Mouse (Mus musculus) stomach, embryonic 15.5 days (tissue): ENCODE measurements around the gene Ren1. TPM values are rescaled to one million over a fixed set of nuclear protein-coding genes. Genes with fewer than 3 reads are reported as not detected.
A peak's percentile ranks its signal among the peaks of the same experiment; 100 is the strongest.

Experiments used
- ATAC-seq: fragments of 200-750 bp; cut with Nextera tagmentation; 2 replicates; pipeline ENCODE4 v1.8.0; 2017; ENCODE audit warnings: low read depth, moderate number of reproducible peaks, moderate TSS enrichment; ENCODE audit not compliant: insufficient read depth, low FRiP score
- H3K27ac ChIP-seq: fragments of 300-500 bp; sonication (generic); 2 replicates; pipeline ENCODE4 v1.5.1; 2015; ENCODE audit warnings: mild to moderate bottlenecking, inconsistent platforms
- H3K27me3 ChIP-seq: fragments of 300-500 bp; sonication (generic); replicated peaks from 2 replicates; pipeline ENCODE4 v1.6.1; 2015; ENCODE audit warnings: inconsistent platforms
- H3K36me3 ChIP-seq: fragments of 300-500 bp; sonication (generic); 2 replicates; pipeline ENCODE4 v1.6.1; 2015; ENCODE audit warnings: inconsistent platforms
- H3K4me1 ChIP-seq: fragments of 300-500 bp; sonication (generic); 2 replicates; pipeline ENCODE4 v1.6.1; 2015; ENCODE audit warnings: inconsistent platforms
- H3K4me2 ChIP-seq: fragments of 300-500 bp; sonication (generic); 2 replicates; pipeline ENCODE4 v1.6.1; 2015; ENCODE audit warnings: mild to moderate bottlenecking, inconsistent platforms
- H3K4me3 ChIP-seq: fragments of 300-500 bp; sonication (generic); replicated peaks from 2 replicates; pipeline ENCODE4 v1.5.1; 2015; ENCODE audit warnings: inconsistent platforms
- H3K9ac ChIP-seq: fragments of 300-500 bp; sonication (generic); 2 replicates; pipeline ENCODE4 v1.6.1; 2015; ENCODE audit warnings: inconsistent platforms
- H3K9me3 ChIP-seq: fragments of 300-500 bp; sonication (generic); 2 replicates; pipeline ENCODE4 v1.6.1; 2016; ENCODE audit warnings: inconsistent platforms
- WGBS: fragments of 180-500 bp; shearing (Covaris S2); methylation state at CpG from one replicate; pipeline ENCODE4 v1.1.7; 2015; 5-methylcytosine and 5-hydroxymethylcytosine counted together
- polyA plus RNA-seq: library from polyadenylated mRNA; unstranded; fragments of >200 nt; fragmentation: Nextera tagmentation; extraction: Ambion mirVana; gene quantifications from 2 replicates; pipeline ENCODE4 v1.2.1, GENCODE M21; 2015

Ren1 gene
- polyA plus RNA-seq, 1 experiment from 2014 or later, result 2.8 TPM

DNA sequence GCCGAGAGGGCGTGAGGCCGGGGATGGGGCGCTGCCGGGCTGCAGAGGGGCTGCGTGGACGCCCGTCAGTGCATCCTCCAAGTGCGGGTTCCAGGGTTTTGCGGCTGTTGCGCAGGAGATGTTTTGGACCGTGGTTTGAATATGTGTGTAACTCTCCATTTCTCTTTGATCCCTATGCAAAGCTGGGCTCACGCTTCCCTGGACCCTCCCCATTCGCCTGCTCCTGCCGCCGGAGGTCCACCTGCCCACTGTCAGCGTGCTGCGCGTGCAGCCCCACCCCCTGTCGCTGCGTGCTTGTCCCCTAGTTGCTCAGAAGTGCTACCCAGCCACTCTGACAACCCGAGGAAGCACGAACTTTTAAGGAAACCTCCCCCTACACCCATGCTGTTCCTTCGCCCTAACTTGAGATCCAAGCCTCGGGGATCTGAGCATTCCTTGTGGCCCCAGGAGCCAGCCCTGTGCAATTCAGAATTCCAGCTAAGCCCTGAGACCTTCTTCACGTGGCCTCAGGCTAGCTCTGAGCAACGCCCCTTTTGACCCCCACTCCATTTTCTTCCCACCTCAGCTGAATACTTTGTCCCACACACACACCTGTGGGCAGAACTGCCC lies 13.8 kb downstream of the Ren1 start:
- Histone ChIP-seq H3K9me3 (no peaks in the 10 kb centered on the region), H3K27me3 (peaks cover 14% of the 10 kb centered on the region)
- no peak; the same call in 1 of the 2 replicates for ATAC-seq

GRCm38 (mm10) chr1:133364890-133365289 lies 14.6 kb downstream of the Ren1 start:
- Histone ChIP-seq H3K4me2 (no peak overlapping the region), H3K4me1 (peaks cover 15% of the 10 kb centered on the region), H3K27ac (no peak overlapping the region), H3K9ac (no peak overlapping the region), H3K36me3 (no peaks in the 10 kb centered on the region), H3K27me3 (peaks cover 14% of the 10 kb centered on the region), H3K9me3 (no peaks in the 10 kb centered on the region), H3K4me3 (no peak overlapping the region)
- 65% methylated on average over 2 of the region's 2 CpGs for WGBS
- no peak for ATAC-seq

More for the DNA sequence above, 13.8 kb downstream of the Ren1 start:
- peak overlapping the region; percentile 65; the same call in 1 of the 2 replicates for H3K9ac ChIP-seq
- peak overlapping the region; percentile 65 for H3K4me3 ChIP-seq
- peaks cover 15% of the 10 kb centered on the region for H3K4me1 ChIP-seq
- no peaks in the 10 kb centered on the region for H3K36me3 ChIP-seq
- H3K27ac ChIP-seq, result no peak overlapping the region
- H3K4me2 ChIP-seq, result peak overlapping the region; percentile 99
- 5% methylated on average over 27 of the region's 27 CpGs for WGBS

DNA sequence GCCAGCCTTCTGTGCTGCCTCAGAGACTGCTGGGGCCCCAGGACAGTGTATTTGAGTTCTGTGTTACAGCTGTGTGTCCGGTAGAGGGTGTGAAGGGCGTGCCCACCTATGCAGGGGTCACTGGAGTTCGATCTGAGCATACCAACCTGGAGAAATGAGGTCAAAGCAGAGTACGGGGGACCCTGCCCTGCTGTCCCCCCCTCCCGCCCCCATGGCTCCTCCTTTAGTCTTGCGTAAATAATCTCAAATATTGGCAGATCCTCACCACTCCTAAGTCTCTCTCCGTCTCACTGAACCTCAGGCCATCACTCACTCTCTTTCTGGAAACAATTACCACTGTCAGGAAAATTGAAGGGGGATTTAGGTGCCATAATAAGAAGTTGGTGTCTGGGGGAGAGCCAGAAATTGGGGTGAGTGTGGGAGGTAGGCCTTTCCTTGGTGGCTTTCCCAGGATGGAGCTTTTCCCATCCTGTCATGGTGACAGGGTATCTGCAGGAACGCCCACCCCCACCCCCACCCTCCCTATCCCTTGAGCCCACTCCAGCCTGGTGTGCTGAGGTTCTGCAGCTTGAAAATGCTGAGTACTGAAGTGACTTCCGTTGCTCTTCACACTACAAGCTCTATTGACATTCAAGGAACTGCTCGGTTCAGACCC lies 16.8 kb downstream of the Ren1 start:
- Histone ChIP-seq H3K27me3 (peaks cover 14% of the 10 kb centered on the region), H3K9ac (no peak overlapping the region), H3K27ac (peak overlapping the region; percentile 41; the same call in 1 of the 2 replicates), H3K4me1 (peaks cover 15% of the 10 kb centered on the region), H3K9me3 (no peaks in the 10 kb centered on the region), H3K4me3 (no peak overlapping the region), H3K4me2 (no peak overlapping the region; the same call in 1 of the 2 replicates), H3K36me3 (no peaks in the 10 kb centered on the region)
- ATAC-seq, result no peak
- WGBS, result 37% methylated on average over 10 of the region's 10 CpGs

DNA sequence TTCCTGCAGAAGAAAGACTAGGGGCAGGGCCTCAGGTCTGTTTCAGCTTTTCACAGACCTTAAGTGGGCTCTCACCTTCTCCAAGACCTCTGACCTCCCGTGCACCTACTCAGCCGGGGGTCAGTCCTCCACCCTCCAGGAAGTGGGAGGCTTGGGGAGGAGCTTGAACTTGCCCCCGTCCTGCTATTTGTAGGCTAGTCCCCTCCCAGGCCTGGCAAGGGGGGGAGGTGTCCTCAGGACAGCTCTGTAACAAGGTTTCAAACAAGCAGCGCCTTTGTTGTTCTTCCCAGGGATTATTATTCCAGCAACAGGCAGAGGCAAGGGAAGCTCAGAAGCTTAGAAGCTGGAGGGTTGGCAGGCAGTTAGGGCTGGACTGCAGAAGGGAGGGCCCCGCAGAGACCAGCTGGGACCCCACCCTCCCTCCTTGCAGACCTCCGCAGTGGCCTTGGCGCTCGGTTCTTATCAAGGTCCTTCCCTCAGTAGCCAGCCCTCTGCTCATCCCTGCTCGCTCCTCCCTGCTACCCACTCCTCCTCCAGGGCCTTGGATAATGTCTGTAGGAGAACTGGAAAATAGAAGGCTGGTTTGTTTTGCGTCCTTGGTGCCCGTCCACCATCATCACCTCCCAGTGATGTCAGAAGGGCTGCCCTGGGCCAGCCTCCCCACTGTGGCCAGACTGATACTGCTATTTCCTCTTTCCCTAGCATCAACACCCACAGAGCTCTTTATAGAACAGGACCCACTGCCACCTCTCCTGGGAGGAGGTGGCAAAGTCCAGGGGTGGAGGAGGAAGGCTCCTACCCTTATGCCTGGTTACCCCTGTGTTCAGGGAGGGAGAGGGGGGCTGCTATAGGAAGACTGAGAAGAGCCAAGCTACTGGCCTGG lies 17.5 kb downstream of the Ren1 start:
- no peaks in the 10 kb centered on the region for H3K9me3 ChIP-seq
- peaks cover 15% of the 10 kb centered on the region for H3K4me1 ChIP-seq
- H3K4me3 ChIP-seq, result no peak overlapping the region
- H3K9ac ChIP-seq, result no peak overlapping the region
- no peaks in the 10 kb centered on the region for H3K36me3 ChIP-seq
- no peak for ATAC-seq
- peak overlapping the region; percentile 41 for H3K27ac ChIP-seq
- peaks cover 14% of the 10 kb centered on the region for H3K27me3 ChIP-seq
- WGBS, result 20% methylated on average over 11 of the region's 11 CpGs
- peak overlapping the region; percentile 17; the same call in 1 of the 2 replicates for H3K4me2 ChIP-seq

DNA sequence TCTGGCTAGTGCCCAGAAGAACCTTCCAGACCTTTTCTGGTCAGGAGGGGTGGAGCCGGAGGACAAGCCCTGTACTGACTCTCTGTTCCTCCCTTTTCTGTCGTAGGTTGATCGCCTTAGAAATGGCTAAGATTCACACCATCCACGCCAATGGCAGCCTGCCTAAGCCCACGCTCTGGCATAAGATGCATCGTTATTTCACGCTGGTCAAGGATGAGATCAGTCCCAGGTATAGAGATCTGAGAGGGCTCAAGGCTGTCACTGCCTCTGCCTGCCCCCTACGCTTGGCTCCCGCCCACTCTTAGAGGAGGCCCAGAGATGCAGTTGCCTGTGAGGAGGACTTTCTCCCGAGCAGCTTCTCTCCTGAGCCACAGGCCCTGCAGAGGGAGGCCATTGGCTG lies 18.3 kb downstream of the Ren1 start:
- H3K27ac ChIP-seq, result no peak overlapping the region
- H3K4me3 ChIP-seq, result no peak overlapping the region
- WGBS, result 69% methylated on average over 10 of the region's 10 CpGs
- ATAC-seq, result no peak
- no peaks in the 10 kb centered on the region for H3K9me3 ChIP-seq
- H3K4me2 ChIP-seq, result no peak overlapping the region
- peaks cover 14% of the 10 kb centered on the region for H3K4me1 ChIP-seq
- H3K36me3 ChIP-seq, result no peaks in the 10 kb centered on the region
- no peak overlapping the region for H3K9ac ChIP-seq
- peaks cover 14% of the 10 kb centered on the region for H3K27me3 ChIP-seq

GRCm38 (mm10) chr1:133370352-133370751 lies 20.0 kb downstream of the Ren1 start:
- no peaks in the 10 kb centered on the region for H3K27me3 ChIP-seq
- 50% methylated on average over 4 of the region's 4 CpGs for WGBS
- peak overlapping the region; percentile 57 for H3K27ac ChIP-seq
- no peak overlapping the region for H3K4me2 ChIP-seq
- H3K4me3 ChIP-seq, result no peak overlapping the region
- peaks cover 9% of the 10 kb centered on the region for H3K4me1 ChIP-seq
- no peaks in the 10 kb centered on the region for H3K9me3 ChIP-seq
- ATAC-seq, result no peak
- no peak overlapping the region for H3K9ac ChIP-seq
- H3K36me3 ChIP-seq, result no peaks in the 10 kb centered on the region

GRCm38 (mm10) chr1:133371431-133371830 lies 21.1 kb downstream of the Ren1 start:
- Histone ChIP-seq H3K4me1 (peaks cover 9% of the 10 kb centered on the region), H3K27me3 (no peaks in the 10 kb centered on the region), H3K9me3 (no peaks in the 10 kb centered on the region), H3K9ac (no peak overlapping the region), H3K4me3 (no peak overlapping the region), H3K36me3 (no peaks in the 10 kb centered on the region), H3K27ac (no peak overlapping the region), H3K4me2 (no peak overlapping the region)
- no peak for ATAC-seq
- 72% methylated on average over 6 of the region's 6 CpGs for WGBS

DNA sequence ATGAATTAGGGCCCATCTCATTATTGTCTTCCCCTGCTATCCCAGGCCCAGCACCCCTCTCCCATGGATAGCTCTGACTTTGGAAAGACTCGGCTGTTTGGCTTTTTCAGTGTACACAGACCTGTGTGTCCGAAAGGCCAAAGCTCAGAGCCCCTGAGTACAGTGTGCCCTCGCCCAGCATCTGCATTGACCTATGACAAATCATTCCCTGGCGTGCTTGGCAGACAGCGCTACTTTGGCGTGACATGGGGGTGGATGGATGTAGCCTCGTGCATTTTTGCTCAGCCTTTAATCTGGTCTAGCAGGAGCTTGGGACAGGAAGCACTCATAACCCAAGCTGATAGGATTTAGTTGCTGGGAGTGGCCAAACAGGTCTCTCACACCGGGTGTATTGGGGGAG lies 21.8 kb downstream of the Ren1 start:
- WGBS, result 39% methylated on average over 8 of the region's 8 CpGs
- Histone ChIP-seq H3K9ac (no peak overlapping the region), H3K27me3 (no peaks in the 10 kb centered on the region), H3K27ac (no peak overlapping the region), H3K4me1 (peaks cover 9% of the 10 kb centered on the region), H3K4me2 (no peak overlapping the region), H3K4me3 (no peak overlapping the region), H3K36me3 (no peaks in the 10 kb centered on the region), H3K9me3 (no peaks in the 10 kb centered on the region)
- ATAC-seq, result no peak

GRCm38 (mm10) chr1:133375696-133376346 lies 25.5 kb downstream of the Ren1 start:
- ATAC-seq, result peak; percentile 32; the same call in 1 of the 2 replicates
- Histone ChIP-seq H3K4me1 (peaks cover 15% of the 10 kb centered on the region), H3K4me2 (no peak overlapping the region), H3K9ac (no peak overlapping the region), H3K36me3 (no peaks in the 10 kb centered on the region), H3K9me3 (no peaks in the 10 kb centered on the region), H3K27ac (no peak overlapping the region), H3K27me3 (no peaks in the 10 kb centered on the region), H3K4me3 (no peak overlapping the region)
- 52% methylated on average over 10 of the region's 10 CpGs for WGBS

- no peak overlapping the region for H3K4me2 ChIP-seq
- no peaks in the 10 kb centered on the region for H3K36me3 ChIP-seq
- 82% methylated on average over 5 of the region's 5 CpGs for WGBS
- H3K9ac ChIP-seq, result no peak overlapping the region
- peaks cover 15% of the 10 kb centered on the region for H3K4me1 ChIP-seq
- no peaks in the 10 kb centered on the region for H3K9me3 ChIP-seq
- no peak overlapping the region for H3K27ac ChIP-seq
- no peaks in the 10 kb centered on the region for H3K27me3 ChIP-seq
- H3K4me3 ChIP-seq, result no peak overlapping the region
- ATAC-seq, result no peak
Observed at GRCm38 (mm10) chr1:133377547-133377946, 27.2 kb downstream of the Ren1 start.

DNA sequence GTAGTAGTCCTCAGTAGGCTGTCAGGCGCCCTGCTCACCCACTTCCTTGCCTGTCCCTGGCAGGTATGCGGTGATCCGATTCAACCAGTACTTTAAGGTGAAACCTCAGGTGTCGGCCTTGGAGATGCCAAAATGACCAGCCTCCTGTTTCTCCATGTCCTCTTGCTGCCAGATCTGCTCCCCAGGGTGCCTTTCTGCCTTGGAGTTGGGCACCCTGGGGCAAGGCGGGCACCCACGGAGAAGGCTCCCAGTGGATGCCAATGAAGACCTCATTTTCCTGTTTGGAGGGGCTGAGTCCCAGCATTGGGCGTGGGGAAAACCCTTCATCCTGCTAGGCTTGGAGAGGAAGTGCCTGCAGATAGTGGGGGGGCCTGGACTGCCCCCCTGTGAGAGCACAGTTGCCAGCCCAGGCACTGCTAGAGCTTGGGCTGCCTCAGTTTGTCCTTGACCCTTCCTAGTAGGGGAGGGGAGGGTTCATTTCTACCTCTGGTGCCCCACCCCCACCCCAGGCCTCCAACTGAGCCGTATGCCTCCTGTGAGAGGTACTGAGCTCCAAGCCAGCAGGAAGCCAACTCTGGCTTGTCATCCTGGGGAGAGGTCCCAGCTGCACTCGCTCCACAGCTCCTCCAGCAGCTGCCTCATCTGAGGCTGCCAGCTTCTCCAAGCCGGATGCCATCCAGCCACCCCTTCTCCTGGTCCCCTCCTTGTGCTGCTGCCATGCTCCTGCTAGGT lies 29.1 kb downstream of the Ren1 start:
- no peak overlapping the region for H3K9ac ChIP-seq
- no peaks in the 10 kb centered on the region for H3K9me3 ChIP-seq
- no peak overlapping the region for H3K27ac ChIP-seq
- peaks cover 4% of the 10 kb centered on the region; the same call in 1 of the 2 replicates for H3K36me3 ChIP-seq
- ATAC-seq, result no peak
- 63% methylated on average over 10 of the region's 10 CpGs for WGBS
- H3K4me1 ChIP-seq, result peaks cover 15% of the 10 kb centered on the region
- H3K4me3 ChIP-seq, result no peak overlapping the region
- H3K4me2 ChIP-seq, result no peak overlapping the region
- no peaks in the 10 kb centered on the region for H3K27me3 ChIP-seq
